Mouse (Mus musculus): ENCODE results near the gene Hoxd13.
A peak's percentile ranks its signal among the peaks of the same experiment; 100 is the strongest.

Hoxd13 gene

GRCm38 (mm10) chr2:74663291-74663925 lies 4.7 kb upstream of the Hoxd13 start:
- DNase-seq = peak; percentile 85

GRCm38 (mm10) chr2:74666411-74666810 lies 1.7 kb upstream of the Hoxd13 start:
- DNase-seq = no peak

GRCm38 (mm10) chr2:74667191-74667841 lies 794 bp upstream of the Hoxd13 start:
- DNase-seq = no peak

- peak; percentile 72 for DNase-seq
These were observed 490 bp downstream of the Hoxd13 start for GRCm38 (mm10) chr2:74668370-74669229.

GRCm38 (mm10) chr2:74669230-74669578 lies 1.1 kb downstream of the Hoxd13 start:
- DNase-seq = no peak

- no peak for DNase-seq
These were observed 1.6 kb downstream of the Hoxd13 start for GRCm38 (mm10) chr2:74669650-74670235.

- DNase-seq = no peak
These were observed 2.6 kb downstream of the Hoxd13 start for GRCm38 (mm10) chr2:74670632-74671188.

GRCm38 (mm10) chr2:74671847-74672246 lies 3.7 kb downstream of the Hoxd13 start:
- no peak for DNase-seq

- peak; percentile 90 for DNase-seq
These were observed 4.6 kb downstream of the Hoxd13 start for GRCm38 (mm10) chr2:74672481-74673362.

GRCm38 (mm10) chr2:74673835-74674425 lies 5.8 kb downstream of the Hoxd13 start:
- no peak for DNase-seq

GRCm38 (mm10) chr2:74674881-74675665 lies 7.0 kb downstream of the Hoxd13 start, which contains the start of gene Hoxd12:
TSS of gene Hoxd12 (plus strand) at chr2:74675013.
- no peak for DNase-seq

- DNase-seq = no peak
These were observed 7.7 kb downstream of the Hoxd13 start for GRCm38 (mm10) chr2:74675666-74676282.

GRCm38 (mm10) chr2:74676376-74677052 lies 8.4 kb downstream of the Hoxd13 start:
- no peak for DNase-seq

- DNase-seq = no peak
These were observed 9.0 kb downstream of the Hoxd13 start for GRCm38 (mm10) chr2:74677106-74677505.

GRCm38 (mm10) chr2:74678891-74679595 lies 10.9 kb downstream of the Hoxd13 start, which contains the start of gene Hoxd11:
TSS of gene Hoxd11 (plus strand) at chr2:74679557.
- no peak for DNase-seq

- peak; percentile 63 for DNase-seq
These were observed 11.5 kb downstream of the Hoxd13 start for GRCm38 (mm10) chr2:74679596-74679971.

GRCm38 (mm10) chr2:74679980-74680379 lies 11.9 kb downstream of the Hoxd13 start:
- DNase-seq = no peak

- no peak for DNase-seq
These were observed 12.7 kb downstream of the Hoxd13 start for GRCm38 (mm10) chr2:74680561-74681398.

All from embryo, embryonic 11 days (tissue).